Mouse (Mus musculus) inflammation-experienced regulatory T-cells, adult 6 months (primary cell): ENCODE results near the gene Ddx49. TPM values are rescaled to one million over a fixed set of nuclear protein-coding genes. Genes with fewer than 3 reads are reported as not detected.

ENCODE experiments used
- ATAC-seq: one replicate; pipeline ENCODE4 v1.8.0; 2017
- polyA plus RNA-seq, 3 experiments: library from polyadenylated mRNA; unstranded; fragments of 100-300 nt; shearing (Covaris generic); gene quantifications; one replicate each; pipeline ENCODE4 v1.2.1; 2017

Gene Ddx49
- polyA plus RNA-seq, 3 experiments from 2014 or later: 46.0 to 58.6 (median 51.4) TPM

DNA sequence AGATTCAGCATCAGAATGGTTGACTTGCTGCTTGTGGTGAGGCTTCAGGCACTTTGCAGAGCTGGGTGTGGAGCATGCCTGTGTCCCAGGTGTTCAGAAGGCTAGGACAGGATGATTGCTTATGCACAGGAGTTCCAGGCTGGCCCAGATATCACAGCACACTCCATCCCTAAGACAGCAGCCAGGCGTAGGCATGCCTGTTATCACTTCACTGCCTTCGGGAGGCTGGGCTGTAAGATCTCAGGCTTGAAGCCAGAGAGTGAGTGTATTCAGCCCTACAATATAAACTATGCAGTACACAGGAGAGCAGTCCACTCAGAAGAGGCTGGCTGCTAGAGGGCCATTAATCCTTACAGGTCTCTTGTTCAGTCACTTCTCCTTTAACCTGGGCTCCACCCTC lies 43.2 kb downstream of the Ddx49 start:
- ATAC-seq: no peak

DNA sequence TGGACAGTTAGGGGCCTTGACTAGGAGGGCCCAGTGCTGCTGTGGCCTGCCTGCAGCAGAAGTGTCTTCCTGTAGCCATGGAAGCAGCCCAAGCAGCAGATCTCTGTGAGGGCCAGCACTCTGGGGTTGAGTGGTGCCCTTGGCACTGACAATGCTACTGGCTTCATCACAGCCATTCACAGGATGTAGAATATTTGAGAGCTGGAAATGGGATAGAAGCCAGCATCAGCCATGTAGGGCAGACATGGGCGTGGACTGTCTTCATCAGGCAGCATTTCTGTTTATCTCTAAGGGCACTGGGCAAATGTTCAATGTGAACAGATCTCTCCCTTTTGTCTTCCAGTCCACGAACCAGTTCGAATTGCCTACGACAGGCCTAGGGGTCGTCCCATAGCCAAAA lies 43.7 kb downstream of the Ddx49 start:
- no peak for ATAC-seq

GRCm38 (mm10) chr8:70257456-70257855 lies 44.8 kb downstream of the Ddx49 start:
- ATAC-seq: no peak

GRCm38 (mm10) chr8:70254628-70255027 lies 47.7 kb downstream of the Ddx49 start:
- ATAC-seq: no peak

GRCm38 (mm10) chr8:70247841-70248240 lies 54.4 kb downstream of the Ddx49 start:
- no peak for ATAC-seq

DNA sequence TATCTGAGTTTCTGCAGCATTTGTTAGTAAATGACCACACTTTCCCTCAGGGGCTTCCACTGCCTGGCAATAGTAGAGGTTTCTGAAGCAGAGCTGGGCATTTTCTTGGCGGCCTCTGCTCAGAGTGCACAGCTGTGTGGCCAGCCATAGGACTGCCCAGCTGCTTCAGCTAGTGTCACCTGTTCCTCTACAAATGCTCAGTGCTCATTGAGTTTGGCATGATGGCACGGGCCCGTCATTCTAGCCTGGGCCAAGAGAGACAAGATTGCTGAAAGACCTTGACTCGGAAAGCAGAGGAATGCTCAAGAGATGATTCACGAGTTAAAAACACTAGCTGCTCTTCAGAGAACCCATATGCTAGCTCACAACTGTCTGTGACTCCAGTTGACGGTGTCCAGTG lies 55.7 kb downstream of the Ddx49 start:
- ATAC-seq: no peak

Other genes starting within 250 kb of the Ddx49 start
- under 1 TPM in 2 of 3 experiments, not detected in 1; 0.59 to 0.94 TPM for gene Tm6sf2, start 229.6 kb downstream of the Ddx49 start, polyA plus RNA-seq
- not detected for gene Hapln4, start 219.0 kb downstream of the Ddx49 start, polyA plus RNA-seq
- not detected for gene Ncan, start 181.6 kb downstream of the Ddx49 start, polyA plus RNA-seq
- gene Nr2c2ap, start 171.2 kb downstream of the Ddx49 start, polyA plus RNA-seq: 10 to 100 TPM; 37.8 to 49.3 (median 40.1) TPM
- 10 to 100 TPM; 36.6 to 71.1 (median 66.0) TPM for gene Rfxank, start 163.3 kb downstream of the Ddx49 start, polyA plus RNA-seq
- gene Borcs8, start 163.0 kb downstream of the Ddx49 start, polyA plus RNA-seq: 10 to 100 TPM; 83.2 to 86.8 (median 86.6) TPM
- gene Mef2b, start 162.8 kb downstream of the Ddx49 start, polyA plus RNA-seq: 1 to 10 TPM in 1 of 3 experiments, under 1 TPM in 2; 0.29 to 2.2 (median 0.36) TPM
- 10 to 100 TPM; 20.8 to 30.3 (median 23.3) TPM for gene Tmem161a, start 130.1 kb downstream of the Ddx49 start, polyA plus RNA-seq
- gene Slc25a42, start 90.2 kb downstream of the Ddx49 start, polyA plus RNA-seq: 10 to 100 TPM in 2 of 3 experiments, 1 to 10 TPM in 1; 5.1 to 15.7 (median 11.2) TPM
- 10 to 100 TPM; 12.6 to 23.3 (median 20.8) TPM for gene Sugp2, start 68.3 kb downstream of the Ddx49 start, polyA plus RNA-seq
- gene Armc6, start 68.0 kb downstream of the Ddx49 start, polyA plus RNA-seq: 1 to 10 TPM; 6.0 to 9.0 (median 6.4) TPM
- gene Homer3, start 19.7 kb downstream of the Ddx49 start, polyA plus RNA-seq: under 1 TPM in 2 of 3 experiments, not detected in 1; 0.39 to 0.81 TPM
- gene Cope, start within 50 bp of the Ddx49 start, polyA plus RNA-seq: 100 to 1,000 TPM; 303 to 304 (median 304) TPM
- not detected for gene Cers1, start 13.3 kb upstream of the Ddx49 start, polyA plus RNA-seq
- gene Gdf1, start 27.3 kb upstream of the Ddx49 start, polyA plus RNA-seq: under 1 TPM in 2 of 3 experiments, not detected in 1; 0.41 to 0.55 TPM
- gene Upf1, start 50.8 kb upstream of the Ddx49 start, polyA plus RNA-seq: 10 to 100 TPM; 13.6 to 17.4 (median 14.2) TPM
- under 1 TPM in 2 of 3 experiments, not detected in 1; 0.24 to 0.40 TPM for gene Comp, start 71.1 kb upstream of the Ddx49 start, polyA plus RNA-seq
- gene Crtc1, start 137.1 kb upstream of the Ddx49 start, polyA plus RNA-seq: 1 to 10 TPM; 5.0 to 8.7 (median 7.2) TPM
- gene Klhl26, start 174.5 kb upstream of the Ddx49 start, polyA plus RNA-seq: 10 to 100 TPM in 1 of 3 experiments, 1 to 10 TPM in 2; 6.5 to 10.4 (median 8.8) TPM
- under 1 TPM in 1 of 3 experiments, not detected in 2; 0.47 TPM for gene Tmem59l, start 184.9 kb upstream of the Ddx49 start, polyA plus RNA-seq
- not detected for gene Crlf1, start 190.7 kb upstream of the Ddx49 start, polyA plus RNA-seq
- 10 to 100 TPM; 67.7 to 85.1 (median 84.4) TPM for gene Rex1bd, start 204.3 kb upstream of the Ddx49 start, polyA plus RNA-seq
- gene Uba52, start 208.3 kb upstream of the Ddx49 start, polyA plus RNA-seq: 1,000 to 10,000 TPM; 2,608 to 4,221 (median 3,776) TPM
- 100 to 1,000 TPM; 133 to 156 (median 138) TPM for gene Fkbp8, start 225.2 kb upstream of the Ddx49 start, polyA plus RNA-seq
- gene Kxd1, start 225.5 kb upstream of the Ddx49 start, polyA plus RNA-seq: 100 to 1,000 TPM; 138 to 187 (median 180) TPM
- 10 to 100 TPM; 30.5 to 37.0 (median 35.6) TPM for gene Ell, start 237.0 kb upstream of the Ddx49 start, polyA plus RNA-seq